Comparison of ENCODE assay signal across 20 mouse cellular contexts in genomic region chr15:42225006-42225405, GRCm38 (mm10).
"Had no signal": no experiment of that assay in that cellular context is flagged by ENCODE, and none has a peak within 500 bp of the region (broad histone marks: within the 10 kb centered on the region; RNA-seq: fewer than 3 reads in every experiment).

No protein-coding gene starts in this region.

- H3K27me3 ChIP-seq: lung, embryonic 15.5 days; megakaryocyte, embryonic 14.5 days; midbrain, embryonic 12.5 days; neural tube, embryonic 13.5 days; neural tube, embryonic 15.5 days; stomach, embryonic 15.5 days had no signal

- H3K4me1 ChIP-seq: lung, embryonic 15.5 days; megakaryocyte, embryonic 14.5 days; midbrain, embryonic 10.5 days; midbrain, embryonic 12.5 days; neural tube, embryonic 13.5 days; neural tube, embryonic 15.5 days; stomach, embryonic 15.5 days had no signal

- ATAC-seq: lung, postnatal 0 days; midbrain, embryonic 16.5 days had no signal

- H3K9me3 ChIP-seq: lung, embryonic 15.5 days; megakaryocyte, embryonic 14.5 days; midbrain, embryonic 10.5 days; midbrain, embryonic 12.5 days; neural tube, embryonic 13.5 days; neural tube, embryonic 15.5 days; stomach, embryonic 15.5 days had no signal

- DNase-seq: lung, adult 2 months; lung, postnatal 14 days; lung, postnatal 36 days; midbrain, embryonic 14.5 days; right cerebral cortex, postnatal 14 days; thymus, adult 2 months; thymus, postnatal 25 days; thymus, postnatal 4 days had no signal

- H3K36me3 ChIP-seq: lung, embryonic 15.5 days; midbrain, embryonic 10.5 days; midbrain, embryonic 12.5 days; neural tube, embryonic 13.5 days; neural tube, embryonic 15.5 days; stomach, embryonic 15.5 days had no signal

- H3K4me3 ChIP-seq: lung, embryonic 15.5 days; megakaryocyte, embryonic 14.5 days; midbrain, embryonic 10.5 days; midbrain, embryonic 12.5 days; myocyte; neural tube, embryonic 13.5 days; neural tube, embryonic 15.5 days; stomach, embryonic 15.5 days had no signal

- H3K9ac ChIP-seq: lung, embryonic 15.5 days; midbrain, embryonic 12.5 days; neural tube, embryonic 13.5 days; neural tube, embryonic 15.5 days; stomach, embryonic 15.5 days had no signal

- H3K27ac ChIP-seq: lung, embryonic 15.5 days; macrophage; midbrain, embryonic 10.5 days; midbrain, embryonic 12.5 days; neural tube, embryonic 13.5 days; neural tube, embryonic 15.5 days; stomach, embryonic 15.5 days; stomach, postnatal 0 days had no signal

- H3K4me2 ChIP-seq: lung, embryonic 15.5 days; midbrain, embryonic 12.5 days; neural tube, embryonic 13.5 days; neural tube, embryonic 15.5 days; stomach, embryonic 15.5 days had no signal
